Mouse (Mus musculus): ENCODE measurements at regions not wholly inside any gene's neighbourhood (a gene's known extent, or its start where the extent isn't known, plus 50 kb on each side); places are given as distances from the start of the nearest gene placed in this dataset.

DNA sequence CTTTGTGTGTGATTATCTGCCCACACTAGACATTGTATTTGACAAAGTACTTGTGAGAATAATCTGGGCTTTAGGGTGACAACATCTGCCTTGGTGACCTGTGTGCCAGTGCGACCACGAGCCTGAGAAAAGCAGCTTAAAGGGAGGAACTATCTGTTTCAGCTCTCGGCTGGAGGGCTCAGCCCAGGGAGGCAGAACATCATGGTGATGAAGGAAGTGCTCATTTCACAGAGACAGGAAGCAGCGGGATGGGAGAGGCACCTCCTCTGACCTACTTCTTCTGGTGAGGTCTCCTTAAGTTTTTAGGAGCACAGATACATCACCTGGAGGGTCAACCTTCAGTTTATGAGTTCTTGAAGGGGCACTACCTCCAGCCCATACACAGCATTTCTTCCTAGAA is 89.8 kb downstream of the Kif26a start:
- no peak for ATAC-seq
- in situ Hi-C loops (cut with MboI; ENCODE audit: low pct_unique_long_range_greater_than_20kb): no loop called here
- ChIA-PET CTCF (interaction anchor here (0.9 to 1.7 kb wide), 2 partner anchors 12 to 91 kb away, joined by 3 to 5 read pairs; no protein-coding TSS in a partner anchor), POLR2A (no interaction called here)
- no peak for TF ChIP-seq CTCF (IDR thresholded peaks at IDR 0.05)
- no peak for DNase-seq (ENCODE audit: low read depth, low spot score)
- no peaks in the 10 kb centered on the region for H3K27me3 ChIP-seq

DNA sequence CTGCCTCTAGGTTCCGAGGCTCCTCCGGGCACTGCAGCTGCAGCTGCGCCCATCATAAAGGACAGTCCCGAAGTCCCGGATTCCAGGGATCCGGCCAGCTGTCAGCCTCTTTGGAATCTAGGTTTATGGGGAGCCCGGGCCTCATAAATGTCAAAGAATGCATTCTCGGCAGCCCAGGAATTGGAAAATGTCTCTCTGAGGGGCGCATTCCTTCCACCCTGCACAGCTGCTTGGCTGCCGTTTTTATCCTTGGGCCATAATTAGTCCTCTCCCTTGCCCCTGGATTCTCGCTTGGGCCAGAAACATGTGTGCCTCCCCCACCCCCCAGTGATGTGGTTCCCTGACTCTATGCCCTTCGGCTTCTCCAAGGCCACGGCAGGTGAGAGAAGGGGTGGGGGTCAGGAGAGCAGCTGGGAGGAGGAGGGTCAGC is 91.1 kb downstream of the Kif26a start:
- ChIA-PET POLR2A (no interaction called here), CTCF (interaction anchor here (1.7 kb wide), 1 partner anchor 92 kb away, joined by 5 read pairs; no protein-coding TSS in a partner anchor)
- ATAC-seq: peak; percentile 36
- no peak for DNase-seq (ENCODE audit: low read depth, low spot score)
- H3K27me3 ChIP-seq: no peaks in the 10 kb centered on the region
- in situ Hi-C loops (cut with MboI; ENCODE audit: low pct_unique_long_range_greater_than_20kb): no loop called here
- TF ChIP-seq CTCF (IDR thresholded peaks at IDR 0.05): no peak

DNA sequence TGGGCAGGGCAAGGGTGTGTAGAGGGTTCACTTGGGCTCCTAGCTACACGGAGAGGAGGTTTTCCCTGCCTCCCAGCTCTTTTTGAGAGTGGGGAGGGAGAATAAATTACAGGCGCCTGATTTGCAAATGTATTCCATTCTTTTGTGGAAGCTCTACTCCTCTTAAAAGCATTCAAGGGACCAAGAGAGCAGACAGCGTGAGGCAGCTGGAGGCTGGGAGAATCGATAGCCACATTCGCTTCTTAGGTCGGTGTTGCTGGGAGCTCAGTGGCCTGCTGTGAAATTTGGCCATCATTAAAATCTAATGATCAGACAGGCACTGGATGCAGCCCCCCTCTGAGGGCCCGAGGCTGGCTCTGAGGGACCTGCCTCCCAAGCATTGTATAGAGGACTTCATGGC is 92.8 kb downstream of the Kif26a start:
- ATAC-seq (no peak), DNase-seq (ENCODE audit: low read depth, low spot score) (no peak)
- CTCF ChIA-PET: no interaction called here
- no peak for TF ChIP-seq CTCF (IDR thresholded peaks at IDR 0.05)
- in situ Hi-C loops (cut with MboI; ENCODE audit: low pct_unique_long_range_greater_than_20kb): no loop called here
- H3K27me3 ChIP-seq: no peaks in the 10 kb centered on the region
- POLR2A ChIA-PET: interaction anchor here (0.8 kb wide), 1 partner anchor 77 kb away, joined by 3 read pairs; no protein-coding TSS in a partner anchor

DNA sequence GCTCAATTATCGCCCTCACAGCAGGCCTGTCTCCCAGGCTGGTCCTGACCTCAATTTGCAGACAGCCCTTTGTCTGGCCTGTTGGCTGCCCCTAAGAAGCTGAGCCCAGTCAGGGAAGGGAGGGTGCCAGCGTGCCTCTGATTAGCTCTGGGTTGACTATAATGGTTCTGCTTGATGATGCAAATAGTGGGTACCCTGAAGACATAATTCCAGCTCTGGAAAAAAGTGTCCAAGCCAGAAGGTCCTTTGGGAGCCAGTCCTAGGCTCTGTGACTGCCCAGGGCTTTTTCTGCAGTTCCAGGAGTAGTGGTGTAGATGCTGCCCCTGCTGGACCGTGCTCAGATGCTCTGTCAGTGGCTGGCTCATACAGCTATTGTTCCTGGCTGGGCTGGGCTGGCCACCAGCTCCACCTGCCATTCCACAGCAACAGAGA is 95.7 kb downstream of the Kif26a start:
- CTCF ChIA-PET: no interaction called here
- no peak for TF ChIP-seq CTCF (IDR thresholded peaks at IDR 0.05)
- no peaks in the 10 kb centered on the region for H3K27me3 ChIP-seq
- DNase-seq (ENCODE audit: low read depth, low spot score) (no peak), ATAC-seq (no peak)
- in situ Hi-C loops (cut with MboI; ENCODE audit: low pct_unique_long_range_greater_than_20kb): no loop called here
- POLR2A ChIA-PET: no interaction called here

DNA sequence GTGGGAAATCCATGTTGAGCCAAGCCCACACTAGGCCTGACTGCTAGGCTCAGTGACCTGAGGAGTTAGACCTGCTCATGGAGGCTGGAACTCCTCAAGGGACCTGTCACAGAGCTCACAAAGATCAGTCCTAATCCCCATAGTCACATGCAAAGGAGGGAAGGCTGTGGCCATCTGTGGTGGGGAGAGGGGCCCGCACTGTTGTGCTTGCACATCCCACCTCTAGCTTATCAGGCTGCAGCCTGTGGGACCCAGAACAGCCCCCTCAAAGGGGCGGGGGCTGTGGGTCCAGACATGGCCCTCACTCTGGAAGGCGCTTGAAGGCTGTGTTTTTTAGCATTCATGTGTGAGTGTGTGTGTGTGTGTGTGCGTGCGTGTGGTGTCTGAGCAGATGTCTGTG is 97.2 kb downstream of the Kif26a start:
- DNase-seq (ENCODE audit: low read depth, low spot score): no peak
- TF ChIP-seq CTCF (IDR thresholded peaks at IDR 0.05): no peak
- CTCF ChIA-PET: no interaction called here
- ATAC-seq: no peak
- in situ Hi-C loops (cut with MboI; ENCODE audit: low pct_unique_long_range_greater_than_20kb): no loop called here
- POLR2A ChIA-PET: no interaction called here
- H3K27me3 ChIP-seq: no peaks in the 10 kb centered on the region

DNA sequence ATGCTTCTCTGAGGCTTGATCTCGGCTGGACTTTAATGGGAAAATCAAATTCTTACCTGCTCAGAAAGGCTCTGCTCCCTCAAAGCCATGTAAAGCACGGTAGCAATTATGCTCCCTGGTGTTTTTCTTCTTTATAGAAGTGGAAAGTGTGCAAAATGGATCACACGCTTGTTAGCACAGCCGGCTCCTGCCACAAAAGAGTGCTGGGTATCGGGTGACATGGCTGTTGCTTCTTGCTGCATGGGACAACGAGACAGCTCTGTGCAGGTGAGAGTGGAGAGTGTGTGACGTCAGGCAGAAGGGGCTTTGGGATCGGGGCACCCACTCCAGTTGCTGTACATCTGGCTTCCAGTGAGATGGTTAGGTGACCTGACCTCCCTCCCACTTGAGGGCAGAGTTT is 104.9 kb downstream of the Kif26a start:
- H3K27me3 ChIP-seq: no peaks in the 10 kb centered on the region
- CTCF ChIA-PET: no interaction called here
- ATAC-seq (no peak), DNase-seq (ENCODE audit: low read depth, low spot score) (no peak)
- TF ChIP-seq CTCF (IDR thresholded peaks at IDR 0.05): no peak
- in situ Hi-C loops (cut with MboI; ENCODE audit: low pct_unique_long_range_greater_than_20kb): loop anchor here (5.0 kb wide), 1 partner anchor 104 kb away; the partner anchor contains the start of gene Kif26a
- POLR2A ChIA-PET: no interaction called here

DNA sequence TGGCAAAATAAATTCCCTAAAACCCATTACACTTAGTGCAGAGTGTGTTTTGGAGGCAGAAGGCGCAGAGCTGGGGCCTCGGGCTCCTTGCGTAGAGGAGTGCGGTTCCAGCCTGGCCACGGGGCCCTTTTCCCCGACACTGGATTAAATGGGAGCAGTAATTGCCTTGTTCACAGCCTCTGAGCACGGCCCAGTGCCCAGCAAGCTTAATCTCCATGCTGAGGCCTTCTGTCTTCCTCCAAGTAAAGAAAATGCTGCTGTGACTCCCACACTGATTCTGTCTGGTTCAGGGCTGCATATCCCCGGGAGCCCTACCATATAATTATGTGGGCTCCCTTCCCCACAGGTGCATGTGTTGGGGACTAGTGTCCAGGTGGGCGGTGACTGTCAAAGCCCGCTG is 107.5 kb downstream of the Kif26a start:
- ATAC-seq (no peak), DNase-seq (ENCODE audit: low read depth, low spot score) (no peak)
- TF ChIP-seq CTCF (IDR thresholded peaks at IDR 0.05): no peak
- no peaks in the 10 kb centered on the region for H3K27me3 ChIP-seq
- ChIA-PET CTCF (no interaction called here), POLR2A (no interaction called here)
- in situ Hi-C loops (cut with MboI; ENCODE audit: low pct_unique_long_range_greater_than_20kb): loop anchor here (5.0 kb wide), 1 partner anchor 106 kb away; the partner anchor contains the start of gene Kif26a

DNA sequence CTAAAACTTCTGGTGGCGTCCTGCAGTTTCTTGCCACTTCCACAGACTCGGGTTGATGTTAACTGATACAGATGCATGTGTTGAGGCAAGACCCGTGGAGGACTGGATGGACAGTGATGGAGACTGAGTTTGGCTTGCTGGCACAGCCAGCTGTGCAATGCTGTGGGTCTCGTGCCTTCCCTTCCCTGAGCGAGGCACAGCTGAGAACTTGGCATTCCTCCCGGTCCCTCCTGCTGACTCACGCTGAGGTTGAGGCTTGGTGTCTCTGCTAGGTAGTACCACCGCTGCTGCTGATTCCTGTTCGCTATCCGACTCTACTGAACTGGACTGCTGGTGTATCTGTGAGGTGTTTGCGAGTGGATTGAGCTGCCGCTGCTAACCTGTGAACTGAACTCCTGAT is 109.2 kb downstream of the Kif26a start:
- H3K27me3 ChIP-seq: peaks cover 4% of the 10 kb centered on the region
- DNase-seq (ENCODE audit: low read depth, low spot score) (no peak), ATAC-seq (no peak)
- in situ Hi-C loops (cut with MboI; ENCODE audit: low pct_unique_long_range_greater_than_20kb): no loop called here
- ChIA-PET POLR2A (no interaction called here), CTCF (no interaction called here)
- no peak for TF ChIP-seq CTCF (IDR thresholded peaks at IDR 0.05)

DNA sequence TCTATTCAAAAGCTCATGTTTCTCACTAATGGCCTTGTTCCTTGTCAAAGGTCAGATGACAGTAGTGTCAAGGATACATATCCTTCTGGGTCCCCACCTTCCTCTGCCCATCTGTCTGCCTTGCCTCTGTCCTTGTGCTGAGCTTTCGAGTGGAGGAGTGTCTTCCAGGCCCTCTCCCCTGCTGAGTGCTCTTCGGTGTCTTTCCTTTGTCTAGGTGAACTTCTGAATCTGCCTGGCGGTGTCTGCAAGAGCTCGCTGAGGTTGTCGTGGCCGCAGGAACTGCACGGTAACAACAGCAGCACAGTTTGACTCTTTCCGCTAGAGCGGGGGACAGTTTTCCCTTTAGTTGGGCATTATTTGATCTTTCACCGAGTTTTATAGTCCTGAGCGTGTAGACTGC is 111.7 kb downstream of the Kif26a start:
- ATAC-seq (no peak), DNase-seq (ENCODE audit: low read depth, low spot score) (no peak)
- POLR2A ChIA-PET: no interaction called here
- in situ Hi-C loops (cut with MboI; ENCODE audit: low pct_unique_long_range_greater_than_20kb): no loop called here
- CTCF ChIA-PET: interaction anchor here (1.0 kb wide), 1 partner anchor 82 kb away, joined by 3 read pairs; no protein-coding TSS in a partner anchor
- peaks cover 8% of the 10 kb centered on the region for H3K27me3 ChIP-seq
- TF ChIP-seq CTCF (IDR thresholded peaks at IDR 0.05): no peak

DNA sequence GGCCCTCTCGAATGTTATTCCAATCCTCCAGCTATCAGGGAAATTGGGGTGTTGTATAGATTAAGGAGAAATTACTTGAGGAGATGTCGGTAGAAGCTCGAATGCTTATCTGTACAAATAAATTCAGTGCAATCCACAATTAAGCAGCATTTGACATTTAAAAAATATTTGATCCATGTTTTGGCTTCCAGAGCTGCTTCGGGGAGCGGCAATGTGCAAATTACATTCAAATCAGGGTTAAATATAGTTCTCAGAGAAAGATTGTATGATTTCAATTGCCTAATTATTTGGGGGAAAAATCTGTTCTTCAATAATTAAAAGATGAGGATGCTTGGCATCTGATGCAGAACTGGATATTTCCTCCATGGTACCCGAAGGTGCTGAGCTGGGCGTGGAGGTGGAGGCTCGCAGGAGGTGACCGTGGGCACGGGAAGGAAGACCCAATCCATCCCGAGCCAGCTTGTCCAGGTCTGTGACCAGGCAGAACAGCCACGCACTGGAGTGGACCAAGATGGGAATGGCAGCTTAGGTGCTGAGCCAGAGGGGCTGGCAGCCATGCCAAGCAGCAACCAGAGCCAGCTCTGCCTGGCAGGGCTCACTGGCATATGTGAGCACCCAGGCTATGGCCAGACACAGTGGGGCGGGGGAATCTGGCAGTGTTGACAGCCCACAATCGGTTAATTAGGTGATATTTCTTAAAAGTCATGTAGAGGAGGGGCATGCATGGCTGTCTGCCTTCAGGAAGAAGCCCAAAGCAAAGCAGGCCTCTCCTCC is 117.5 kb downstream of the Kif26a start:
- ChIA-PET CTCF (no interaction called here), POLR2A (interaction anchor here (1.0 kb wide), 1 partner anchor 89 kb away, joined by 3 read pairs; no protein-coding TSS in a partner anchor)
- ATAC-seq: no peak
- TF ChIP-seq CTCF (IDR thresholded peaks at IDR 0.05): no peak
- H3K27me3 ChIP-seq: peaks cover 8% of the 10 kb centered on the region
- no peak for DNase-seq (ENCODE audit: low read depth, low spot score)
- in situ Hi-C loops (cut with MboI; ENCODE audit: low pct_unique_long_range_greater_than_20kb): no loop called here

DNA sequence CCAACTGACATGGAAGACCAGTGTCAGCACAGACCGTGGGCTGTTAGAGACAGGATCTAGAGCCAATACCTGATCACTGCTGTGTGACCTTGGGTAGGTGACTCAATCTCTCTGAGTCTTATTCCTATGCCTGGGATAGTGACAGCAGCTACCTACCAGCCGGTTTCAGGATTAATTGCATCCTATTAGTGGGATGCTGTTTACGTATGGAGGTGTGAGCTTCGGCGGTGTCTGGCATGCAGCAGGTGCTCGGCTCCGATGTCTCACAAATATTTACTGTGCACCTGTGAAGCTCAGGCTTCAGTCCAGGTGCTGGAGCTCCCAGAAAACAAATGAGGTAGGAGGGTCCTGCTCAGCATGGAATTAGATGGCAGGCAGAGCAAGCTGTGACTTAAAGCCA is 118.2 kb downstream of the Kif26a start:
- ChIA-PET POLR2A (no interaction called here), CTCF (no interaction called here)
- peaks cover 8% of the 10 kb centered on the region for H3K27me3 ChIP-seq
- ATAC-seq: no peak
- no peak for DNase-seq (ENCODE audit: low read depth, low spot score)
- TF ChIP-seq CTCF (IDR thresholded peaks at IDR 0.05): no peak
- in situ Hi-C loops (cut with MboI; ENCODE audit: low pct_unique_long_range_greater_than_20kb): no loop called here

Measured in Patski (cell line).